Mouse (Mus musculus) intestine, postnatal 0 days (tissue): ENCODE data around the gene Snx33. TPM values are rescaled to one million over a fixed set of nuclear protein-coding genes. Genes with fewer than 3 reads are reported as not detected.

ENCODE experiments used
- ATAC-seq: fragments of 200-750 bp; cut with Nextera tagmentation; 2 replicates; pipeline ENCODE4 v1.8.0; 2017; ENCODE audit warnings: mild to moderate bottlenecking, moderate TSS enrichment, moderate library complexity
- H3K27ac ChIP-seq: fragments of 300-500 bp; sonication (generic); 2 replicates; pipeline ENCODE4 v1.5.1; 2014; ENCODE audit warnings: mild to moderate bottlenecking, low read depth, low read length, moderate library complexity
- H3K27me3 ChIP-seq: fragments of 300-500 bp; sonication (generic); replicated peaks from 2 replicates; pipeline ENCODE4 v1.6.1; 2014; ENCODE audit warnings: low read length, mixed read lengths; ENCODE audit not compliant: control insufficient read depth, insufficient read depth
- H3K36me3 ChIP-seq: fragments of 300-500 bp; sonication (generic); 2 replicates; pipeline ENCODE4 v1.6.1; 2014; ENCODE audit warnings: mild to moderate bottlenecking, moderate library complexity; ENCODE audit not compliant: control insufficient read depth, insufficient read depth
- H3K4me1 ChIP-seq: fragments of 300-500 bp; sonication (generic); replicated peaks from 2 replicates; pipeline ENCODE4 v1.6.1; 2014; ENCODE audit warnings: antibody characterized with exemption, low read length, mixed read lengths; ENCODE audit not compliant: control insufficient read depth, insufficient read depth
- H3K4me2 ChIP-seq: fragments of 300-500 bp; sonication (generic); replicated peaks from 2 replicates; pipeline ENCODE4 v1.6.1; 2014; ENCODE audit warnings: low read depth, mild to moderate bottlenecking, moderate library complexity
- H3K4me3 ChIP-seq: fragments of 300-500 bp; sonication (generic); 2 replicates; pipeline ENCODE4 v1.5.1; 2014; ENCODE audit warnings: low read depth, low read length
- H3K9ac ChIP-seq: fragments of 300-500 bp; sonication (generic); 2 replicates; pipeline ENCODE4 v1.6.1; 2014; ENCODE audit warnings: mild to moderate bottlenecking, low read depth, low read length
- H3K9me3 ChIP-seq: fragments of 300-500 bp; sonication (generic); 2 replicates; pipeline ENCODE4 v1.6.1; 2016; ENCODE audit warnings: mixed run types; ENCODE audit not compliant: control insufficient read depth
- CTCF ChIP-seq: sonication (generic); IDR thresholded peaks from 2 replicates; pipeline ENCODE4 v1.5.1; 2016; ENCODE audit warnings: low read depth, mild to moderate bottlenecking, control low read depth, antibody characterized with exemption, moderate library complexity
- WGBS: fragments of 180-500 bp; shearing (Covaris S2); extraction: QIAGEN DNeasy Blood & Tissue Kit; methylation state at CpG from one replicate; pipeline ENCODE4 v1.1.7; 2014; 5-methylcytosine and 5-hydroxymethylcytosine counted together
- polyA plus RNA-seq: library from polyadenylated mRNA; unstranded; fragments of >200 nt; fragmentation: Nextera tagmentation; extraction: Ambion mirVana; gene quantifications from 2 replicates; pipeline ENCODE4 v1.2.1, GENCODE M21; 2015

Gene Snx33
- polyA plus RNA-seq, 1 experiment from 2014 or later = 2.0 TPM

DNA sequence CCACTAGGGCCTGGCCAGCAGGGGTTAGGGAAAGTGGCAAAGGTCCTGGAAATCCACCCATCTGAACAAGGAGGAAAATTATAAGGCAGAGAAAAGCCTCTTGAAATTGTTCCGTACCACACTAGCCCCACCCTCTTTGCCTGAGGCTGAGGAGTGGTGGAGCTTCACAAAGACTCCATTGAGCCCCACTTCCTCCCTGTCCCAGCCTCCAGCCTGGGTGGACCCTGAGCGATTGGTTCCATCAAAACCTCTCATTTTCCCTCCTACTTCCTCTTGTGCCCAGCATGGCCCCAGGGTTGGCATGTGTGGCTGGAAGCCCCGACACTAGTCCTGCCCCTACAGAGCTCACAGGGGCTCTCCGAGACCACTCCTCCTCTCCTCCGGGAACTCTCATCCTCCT is 50.9 kb downstream of the Snx33 start:
- Histone ChIP-seq H3K27ac (no peak overlapping the region), H3K27me3 (no peaks in the 10 kb centered on the region; the same call in 1 of the 2 replicates), H3K9ac (no peak overlapping the region), H3K4me3 (no peak overlapping the region), H3K4me1 (no peaks in the 10 kb centered on the region), H3K4me2 (no peak overlapping the region), H3K36me3 (no peaks in the 10 kb centered on the region; the same call in 1 of the 2 replicates), H3K9me3 (no peaks in the 10 kb centered on the region)
- no peak for TF ChIP-seq CTCF
- WGBS = 72% methylated on average over 5 of the region's 5 CpGs
- peak; percentile 29; the same call in 1 of the 2 replicates for ATAC-seq

DNA sequence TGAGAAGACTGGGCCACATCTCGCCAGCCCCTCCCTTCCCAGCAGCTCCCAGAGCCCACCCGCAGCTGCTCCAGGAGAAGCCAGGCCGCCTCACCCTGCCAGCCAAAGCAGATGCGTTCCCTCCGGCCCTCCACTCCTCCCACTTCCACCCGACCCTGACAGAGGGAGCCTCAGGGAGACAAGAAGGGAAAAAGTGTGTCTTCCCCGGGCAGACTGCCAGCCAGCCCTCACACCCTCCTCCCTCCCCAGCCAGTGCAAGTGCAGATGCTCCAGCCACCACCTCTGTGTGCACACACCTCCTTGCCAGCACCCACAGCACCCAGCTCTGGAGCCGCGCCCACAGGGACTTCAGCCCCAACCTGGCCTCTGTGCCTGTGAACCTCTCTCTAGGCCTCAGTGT is 51.4 kb downstream of the Snx33 start:
- no peak overlapping the region for H3K27ac ChIP-seq
- peak; percentile 16; the same call in 1 of the 2 replicates for TF ChIP-seq CTCF
- no peak overlapping the region for H3K4me3 ChIP-seq
- 25% methylated on average over 8 of the region's 9 CpGs for WGBS
- H3K9me3 ChIP-seq = no peaks in the 10 kb centered on the region
- H3K36me3 ChIP-seq = no peaks in the 10 kb centered on the region; the same call in 1 of the 2 replicates
- H3K9ac ChIP-seq = no peak overlapping the region
- no peak overlapping the region for H3K4me2 ChIP-seq
- H3K4me1 ChIP-seq = no peaks in the 10 kb centered on the region
- peak; percentile 69 for ATAC-seq
- no peaks in the 10 kb centered on the region; the same call in 1 of the 2 replicates for H3K27me3 ChIP-seq

DNA sequence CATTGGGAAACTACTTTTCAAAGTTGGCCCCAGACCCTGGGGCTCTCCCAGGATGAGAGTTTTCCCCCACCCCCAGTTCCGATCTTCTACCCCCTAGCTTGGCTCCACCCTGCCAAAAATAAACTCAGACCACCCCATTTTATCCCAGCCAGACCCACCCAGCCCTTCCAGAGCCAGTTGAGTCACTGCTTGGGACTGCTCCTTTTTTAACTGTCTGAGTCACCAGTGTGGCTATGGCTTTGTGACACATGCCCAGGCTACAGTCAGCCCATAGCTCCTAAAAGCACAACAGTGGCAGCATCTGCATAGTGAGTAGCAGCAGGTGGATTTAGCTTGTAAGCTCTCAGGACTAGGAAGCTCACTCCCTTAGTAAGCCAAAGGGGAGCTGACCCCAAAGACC is 55.1 kb downstream of the Snx33 start:
- H3K4me2 ChIP-seq = no peak overlapping the region
- no peak overlapping the region for H3K9ac ChIP-seq
- 0 out of 2 replicates have a peak, but pooled peaks cover 1% of the 10 kb centered on the region for H3K4me1 ChIP-seq
- no peaks in the 10 kb centered on the region for H3K9me3 ChIP-seq
- no peak overlapping the region for H3K4me3 ChIP-seq
- no peaks in the 10 kb centered on the region; the same call in 1 of the 2 replicates for H3K27me3 ChIP-seq
- no peak overlapping the region for H3K27ac ChIP-seq
- TF ChIP-seq CTCF = no peak
- no peaks in the 10 kb centered on the region for H3K36me3 ChIP-seq
- WGBS = 57% methylated on average over 1 of the region's 1 CpGs
- no peak for ATAC-seq

DNA sequence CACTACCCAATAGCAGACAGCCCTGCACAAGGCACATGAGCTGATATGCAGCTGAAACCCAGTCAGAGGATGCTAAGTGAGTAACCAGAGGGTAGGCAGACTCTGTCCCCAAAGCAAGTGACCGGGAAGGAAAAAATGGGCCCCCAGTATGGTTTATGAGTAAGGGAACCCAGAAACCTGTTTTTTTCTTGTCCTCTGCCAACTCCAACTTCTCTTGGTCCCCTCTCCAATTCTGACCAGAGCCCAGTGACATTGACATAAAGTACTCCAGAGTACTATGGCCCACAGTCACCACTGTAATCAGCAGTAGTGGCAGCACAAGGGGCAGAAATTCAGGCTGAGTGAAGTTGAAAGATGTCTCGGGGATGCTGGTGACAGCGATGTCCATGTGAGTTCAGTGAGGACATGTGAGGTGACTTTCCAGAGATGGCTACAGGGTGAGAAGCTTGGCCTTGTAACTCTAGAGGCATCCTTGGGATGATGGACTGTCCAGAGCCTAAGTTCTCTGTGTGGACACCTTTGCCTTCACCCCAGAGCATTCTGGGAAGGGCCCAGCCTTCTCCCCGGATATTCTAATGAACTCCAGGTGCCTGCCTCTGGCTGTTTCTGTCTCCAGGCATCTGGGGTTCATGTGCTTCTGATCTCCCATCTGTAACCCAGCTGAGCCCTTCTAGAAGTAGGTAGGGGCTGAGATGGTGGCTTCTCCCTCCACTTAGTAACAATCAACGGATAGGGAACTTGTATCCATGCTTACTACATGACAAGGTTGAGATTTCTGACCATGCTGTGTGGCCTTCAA is 55.9 kb downstream of the Snx33 start:
- Histone ChIP-seq H3K36me3 (no peaks in the 10 kb centered on the region), H3K4me1 (0 out of 2 replicates have a peak, but pooled peaks cover 3% of the 10 kb centered on the region)
- no peak for TF ChIP-seq CTCF

DNA sequence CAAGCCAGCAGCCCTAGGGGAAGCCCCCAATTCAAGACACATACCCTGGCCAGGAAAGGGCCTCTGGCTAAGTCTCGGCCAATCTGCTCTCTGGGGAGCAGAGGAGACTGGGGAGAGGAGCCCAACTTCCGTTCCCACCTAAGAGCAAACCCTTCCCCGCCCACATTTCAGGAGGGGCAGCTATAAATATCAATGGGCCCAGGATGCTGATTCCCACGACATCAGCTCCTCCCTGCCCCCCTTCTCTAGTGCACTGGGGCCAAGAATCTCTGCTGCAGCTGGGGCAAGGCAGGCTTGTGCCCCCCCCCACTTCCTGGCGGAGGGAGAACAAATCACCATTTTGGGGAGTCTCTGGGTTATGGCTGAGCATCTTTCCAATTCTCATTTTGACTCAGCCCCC is 57.0 kb downstream of the Snx33 start:
- Histone ChIP-seq H3K4me1 (0 out of 2 replicates have a peak, but pooled peaks cover 3% of the 10 kb centered on the region), H3K4me2 (no peak overlapping the region), H3K36me3 (no peaks in the 10 kb centered on the region), H3K9ac (no peak overlapping the region), H3K9me3 (no peaks in the 10 kb centered on the region), H3K27me3 (no peaks in the 10 kb centered on the region; the same call in 1 of the 2 replicates), H3K27ac (no peak overlapping the region), H3K4me3 (no peak overlapping the region)
- WGBS = 43% methylated on average over 5 of the region's 5 CpGs
- TF ChIP-seq CTCF = no peak
- ATAC-seq = no peak

More for the DNA sequence above, 55.9 kb downstream of the Snx33 start:
- 78% methylated on average over 5 of the region's 5 CpGs for WGBS
- H3K27ac ChIP-seq = no peak overlapping the region
- no peak overlapping the region for H3K9ac ChIP-seq
- H3K4me3 ChIP-seq = no peak overlapping the region
- no peak for ATAC-seq
- H3K4me2 ChIP-seq = no peak overlapping the region
- H3K27me3 ChIP-seq = no peaks in the 10 kb centered on the region; the same call in 1 of the 2 replicates
- H3K9me3 ChIP-seq = no peaks in the 10 kb centered on the region

DNA sequence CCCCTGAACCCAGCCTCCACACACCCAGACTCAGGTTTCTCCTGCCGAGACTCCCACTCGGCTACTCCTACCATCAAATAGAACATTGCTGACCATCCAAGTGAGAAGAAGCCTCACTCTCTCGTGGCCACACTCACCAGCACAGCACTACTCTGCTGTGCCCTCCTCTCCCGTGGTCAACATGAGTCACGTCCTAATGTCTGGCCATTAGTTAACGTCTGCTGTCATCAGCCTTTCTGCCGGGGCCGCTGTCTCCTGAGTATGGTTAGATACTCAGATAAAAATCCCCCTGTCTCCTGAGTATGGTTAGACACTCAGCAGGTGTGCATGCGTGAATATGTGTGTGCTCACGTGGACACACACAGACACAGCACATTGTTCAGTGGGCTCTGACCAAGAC is 57.4 kb downstream of the Snx33 start:
- Histone ChIP-seq H3K9me3 (no peaks in the 10 kb centered on the region), H3K27ac (no peak overlapping the region), H3K4me2 (no peak overlapping the region), H3K9ac (no peak overlapping the region), H3K27me3 (no peaks in the 10 kb centered on the region; the same call in 1 of the 2 replicates), H3K4me1 (0 out of 2 replicates have a peak, but pooled peaks cover 3% of the 10 kb centered on the region), H3K4me3 (no peak overlapping the region), H3K36me3 (no peaks in the 10 kb centered on the region)
- TF ChIP-seq CTCF = no peak
- 65% methylated on average over 10 of the region's 10 CpGs for whole genome bisulfite sequencing
- no peak for ATAC-seq
